Mouse (Mus musculus): ENCODE measurements around the gene Zfp334. TPM values are rescaled to one million over a fixed set of nuclear protein-coding genes. Genes with fewer than 3 reads are reported as not detected.

Zfp334 gene
- polyA plus RNA-seq, 1 experiment, result not detected

DNA sequence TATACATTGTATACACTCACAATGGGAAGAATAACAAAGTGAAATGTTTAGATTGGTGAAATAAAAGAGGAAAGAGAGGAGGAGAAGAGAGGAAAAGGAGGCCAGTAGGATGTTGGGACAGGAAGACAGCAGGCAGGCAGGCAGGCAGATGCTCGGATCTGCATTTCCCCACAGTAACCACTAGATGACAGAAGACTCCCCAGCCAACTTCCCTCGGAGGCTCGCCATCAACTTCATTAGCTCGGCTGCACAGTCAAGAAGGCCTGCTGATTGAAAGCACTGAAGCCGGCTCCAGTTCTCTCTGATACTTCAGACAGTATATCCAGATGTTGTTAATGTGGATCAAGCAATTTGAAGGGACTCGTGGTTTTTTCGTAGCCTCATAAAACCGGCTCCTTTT lies 3.5 kb upstream of the Zfp334 start:
- Histone ChIP-seq H3K27ac (ENCODE audit: insufficient read depth, low read depth, low read length) (peak overlapping the region; percentile 79), H3K4me3 (ENCODE audit: insufficient read depth, low read depth, low read length) (no peak overlapping the region), H3K4me1 (ENCODE audit: control insufficient read depth, insufficient read depth, low read length) (peaks cover 12% of the 10 kb centered on the region)
- 15% methylated on average over 8 of the region's 8 CpGs for WGBS
- no peak for TF ChIP-seq POLR2A (IDR thresholded peaks at IDR 0.05; ENCODE audit: insufficient read depth, low read depth, low read length)
- peak; percentile 73 for TF ChIP-seq CTCF (IDR thresholded peaks at IDR 0.05; ENCODE audit: insufficient read depth, low read depth, low read length)

DNA sequence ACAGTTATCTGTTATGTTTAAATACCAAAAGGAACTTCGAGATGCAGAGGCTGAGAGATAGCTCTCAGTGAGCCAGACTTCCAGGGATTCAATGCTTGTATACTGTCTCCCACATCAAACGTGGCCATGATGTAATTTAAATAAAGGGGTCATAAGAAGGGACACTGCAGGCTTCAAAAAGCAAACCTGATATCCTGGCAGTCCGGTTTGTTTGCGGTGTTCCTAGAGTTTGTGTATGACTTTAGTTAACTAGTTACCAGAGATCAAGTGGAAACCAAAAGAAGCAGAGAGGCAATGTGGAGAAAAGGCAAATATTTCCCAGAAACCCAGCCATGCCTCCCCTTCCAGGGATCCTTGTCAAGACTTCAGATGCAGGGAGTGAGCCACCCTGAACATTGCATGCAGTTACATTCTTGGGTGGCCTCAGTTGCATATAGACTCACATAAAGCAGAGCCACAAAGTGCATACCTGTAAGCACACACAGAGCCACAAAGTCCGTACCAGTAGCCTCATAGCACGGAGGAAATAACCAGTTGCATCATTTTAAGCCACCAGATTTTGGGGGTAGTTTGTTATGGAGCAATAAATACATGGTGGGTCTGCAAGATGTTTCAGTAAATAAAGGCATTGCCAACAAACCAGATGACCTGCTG lies 1.4 kb upstream of the Zfp334 start:
- Histone ChIP-seq H3K4me3 (ENCODE audit: insufficient read depth, low read depth, low read length) (no peak overlapping the region), H3K4me1 (ENCODE audit: control insufficient read depth, insufficient read depth, low read length) (peaks cover 9% of the 10 kb centered on the region), H3K27ac (ENCODE audit: insufficient read depth, low read depth, low read length) (no peak overlapping the region)
- 87% methylated on average over 6 of the region's 6 CpGs for WGBS
- TF ChIP-seq POLR2A (IDR thresholded peaks at IDR 0.05; ENCODE audit: insufficient read depth, low read depth, low read length) (no peak), CTCF (IDR thresholded peaks at IDR 0.05; ENCODE audit: insufficient read depth, low read depth, low read length) (no peak)

DNA sequence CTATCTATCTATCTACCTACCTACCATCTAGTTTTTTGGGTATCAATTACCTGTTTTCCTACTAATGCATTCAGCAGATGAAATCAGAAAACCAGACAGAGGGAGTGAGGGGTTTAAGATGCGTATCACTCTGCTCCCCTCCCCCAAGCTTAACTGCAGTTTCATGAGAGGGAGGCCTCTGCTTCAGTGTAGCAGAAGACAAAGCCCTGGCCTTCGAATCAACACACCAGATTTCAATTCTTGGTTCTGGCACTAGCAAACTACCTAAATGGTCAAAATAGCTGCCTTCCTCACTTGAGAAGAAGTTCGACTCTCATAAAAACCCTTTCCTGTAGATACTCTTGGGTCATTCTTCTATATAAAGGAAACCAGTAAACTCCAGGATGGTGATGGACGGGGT lies 689 bp downstream of the Zfp334 start:
- TF ChIP-seq CTCF (IDR thresholded peaks at IDR 0.05; ENCODE audit: insufficient read depth, low read depth, low read length) (no peak), POLR2A (IDR thresholded peaks at IDR 0.05; ENCODE audit: insufficient read depth, low read depth, low read length) (no peak)
- H3K4me3 ChIP-seq (ENCODE audit: insufficient read depth, low read depth, low read length), result peak overlapping the region; percentile 97
- H3K4me1 ChIP-seq (ENCODE audit: control insufficient read depth, insufficient read depth, low read length), result peaks cover 9% of the 10 kb centered on the region
- peak overlapping the region; percentile 56; the same call in 1 of the 2 replicates for H3K27ac ChIP-seq (ENCODE audit: insufficient read depth, low read depth, low read length)
- 7% methylated on average over 4 of the region's 4 CpGs for WGBS

DNA sequence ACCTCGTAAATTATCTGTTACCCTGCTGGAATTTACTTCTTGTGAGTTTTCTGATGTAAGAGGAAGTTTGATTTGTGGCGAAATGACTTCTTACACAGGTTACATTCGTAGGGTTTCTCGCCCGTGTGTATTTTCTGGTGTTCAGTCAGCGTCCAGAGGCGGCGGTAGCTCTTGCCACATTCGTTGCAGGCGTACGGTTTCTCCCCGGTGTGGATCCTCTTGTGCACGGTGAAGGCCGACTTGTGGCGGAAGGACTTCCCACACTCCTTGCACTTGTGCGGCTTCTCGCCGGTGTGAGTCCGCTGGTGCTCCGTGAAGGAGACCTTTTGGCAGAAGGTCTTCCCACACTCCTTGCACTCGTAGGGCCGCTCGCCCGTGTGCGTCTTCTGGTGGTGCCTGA lies 8.0 kb downstream of the Zfp334 start:
- Histone ChIP-seq H3K4me1 (ENCODE audit: control insufficient read depth, insufficient read depth, low read length) (peaks cover 10% of the 10 kb centered on the region; the same call in 1 of the 2 replicates), H3K4me3 (ENCODE audit: insufficient read depth, low read depth, low read length) (no peak overlapping the region), H3K27ac (ENCODE audit: insufficient read depth, low read depth, low read length) (no peak overlapping the region)
- 98% methylated on average over 25 of the region's 25 CpGs for WGBS
- TF ChIP-seq POLR2A (IDR thresholded peaks at IDR 0.05; ENCODE audit: insufficient read depth, low read depth, low read length) (no peak), CTCF (IDR thresholded peaks at IDR 0.05; ENCODE audit: insufficient read depth, low read depth, low read length) (no peak)

DNA sequence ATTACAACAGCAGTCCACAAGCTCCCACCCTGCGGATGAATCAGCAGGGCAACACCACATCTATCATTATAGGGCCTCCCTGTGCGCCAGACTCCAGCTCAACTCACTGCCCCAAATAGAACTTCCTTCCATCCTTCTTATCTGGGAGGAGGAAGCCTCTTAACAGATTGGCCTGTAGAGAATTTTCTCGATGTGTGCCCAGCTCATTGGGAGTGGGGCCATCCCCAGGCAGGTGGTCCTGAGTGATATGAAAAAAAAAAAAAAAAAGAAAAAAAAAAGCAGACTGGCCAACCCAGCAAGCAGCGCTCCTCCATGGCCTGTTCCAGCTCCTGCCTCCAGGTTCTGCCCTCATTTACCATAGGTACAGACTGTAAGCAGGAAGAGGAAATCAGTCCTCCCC lies 12.1 kb downstream of the Zfp334 start:
- H3K4me3 ChIP-seq (ENCODE audit: insufficient read depth, low read depth, low read length), result no peak overlapping the region
- H3K4me1 ChIP-seq (ENCODE audit: control insufficient read depth, insufficient read depth, low read length), result peaks cover 12% of the 10 kb centered on the region
- 57% methylated on average over 4 of the region's 4 CpGs for WGBS
- TF ChIP-seq POLR2A (IDR thresholded peaks at IDR 0.05; ENCODE audit: insufficient read depth, low read depth, low read length), result no peak
- no peak for TF ChIP-seq CTCF (IDR thresholded peaks at IDR 0.05; ENCODE audit: insufficient read depth, low read depth, low read length)
- H3K27ac ChIP-seq (ENCODE audit: insufficient read depth, low read depth, low read length), result no peak overlapping the region

DNA sequence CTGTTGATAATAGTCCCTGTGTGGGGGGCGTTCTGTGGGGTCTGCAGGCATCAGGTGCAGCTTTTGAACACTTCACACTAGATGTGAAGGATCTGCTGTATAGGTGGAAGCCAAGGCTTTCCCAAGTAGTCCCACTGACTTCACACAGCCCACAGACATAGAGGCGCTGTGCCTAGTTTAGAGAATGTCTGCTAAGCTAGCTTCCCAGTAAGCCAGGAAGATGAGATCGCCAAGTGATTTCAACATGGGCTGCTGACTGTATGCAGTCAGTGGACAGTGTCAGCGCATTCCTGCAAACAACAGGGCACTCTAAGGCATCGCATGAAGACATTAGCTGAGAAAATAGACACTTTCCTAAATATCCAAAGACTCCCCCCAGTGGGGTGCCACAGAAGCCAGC lies 12.6 kb downstream of the Zfp334 start:
- WGBS, result 76% methylated on average over 5 of the region's 5 CpGs
- H3K27ac ChIP-seq (ENCODE audit: insufficient read depth, low read depth, low read length), result no peak overlapping the region
- H3K4me1 ChIP-seq (ENCODE audit: control insufficient read depth, insufficient read depth, low read length), result peaks cover 12% of the 10 kb centered on the region
- no peak for TF ChIP-seq CTCF (IDR thresholded peaks at IDR 0.05; ENCODE audit: insufficient read depth, low read depth, low read length)
- TF ChIP-seq POLR2A (IDR thresholded peaks at IDR 0.05; ENCODE audit: insufficient read depth, low read depth, low read length), result no peak
- no peak overlapping the region for H3K4me3 ChIP-seq (ENCODE audit: insufficient read depth, low read depth, low read length)

DNA sequence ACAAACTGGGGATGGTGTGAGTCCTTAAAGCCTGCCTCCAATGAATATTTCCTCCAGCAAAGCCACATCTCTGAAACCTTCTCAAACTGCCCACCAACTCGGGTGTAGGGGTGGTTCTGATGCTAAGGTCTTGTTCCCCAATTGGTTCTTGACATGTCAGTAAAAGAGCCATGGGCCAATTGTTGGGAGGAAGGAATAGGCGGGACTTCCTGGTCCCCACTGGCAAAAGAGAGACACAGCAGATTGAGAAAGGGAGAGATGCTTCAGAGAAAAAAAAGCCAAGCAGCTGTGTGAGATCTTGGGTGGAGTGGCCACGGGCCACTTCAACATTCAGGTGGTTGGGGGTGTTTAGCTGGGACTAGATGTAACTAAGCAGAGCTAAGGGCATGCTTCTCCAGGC lies 17.0 kb downstream of the Zfp334 start:
- no peak for TF ChIP-seq POLR2A (IDR thresholded peaks at IDR 0.05; ENCODE audit: insufficient read depth, low read depth, low read length)
- TF ChIP-seq CTCF (IDR thresholded peaks at IDR 0.05; ENCODE audit: insufficient read depth, low read depth, low read length), result no peak
- no peak overlapping the region for H3K27ac ChIP-seq (ENCODE audit: insufficient read depth, low read depth, low read length)
- H3K4me3 ChIP-seq (ENCODE audit: insufficient read depth, low read depth, low read length), result no peak overlapping the region
- 34% methylated on average over 3 of the region's 3 CpGs for WGBS
- H3K4me1 ChIP-seq (ENCODE audit: control insufficient read depth, insufficient read depth, low read length), result peaks cover 19% of the 10 kb centered on the region

DNA sequence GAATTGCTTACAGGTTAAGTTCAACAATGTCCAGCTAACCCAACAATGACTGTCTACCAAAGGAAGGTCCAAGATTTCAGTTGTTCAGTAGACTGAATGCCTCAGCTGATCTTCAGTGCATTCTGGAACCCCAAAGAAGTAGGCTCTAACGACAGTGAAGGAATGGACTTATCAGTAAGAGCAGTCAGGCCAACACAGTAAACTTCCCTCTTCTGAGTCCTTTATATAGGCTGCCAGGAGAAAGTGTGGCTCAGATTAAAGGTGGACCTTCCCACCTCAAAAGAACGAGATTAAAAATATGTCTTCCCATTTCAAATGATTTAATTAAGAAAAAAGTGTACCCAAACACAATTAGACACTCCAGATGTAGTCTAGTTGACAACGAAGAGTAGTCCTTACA lies 17.7 kb downstream of the Zfp334 start:
- Histone ChIP-seq H3K4me3 (ENCODE audit: insufficient read depth, low read depth, low read length) (no peak overlapping the region), H3K4me1 (ENCODE audit: control insufficient read depth, insufficient read depth, low read length) (peaks cover 17% of the 10 kb centered on the region), H3K27ac (ENCODE audit: insufficient read depth, low read depth, low read length) (no peak overlapping the region)
- TF ChIP-seq POLR2A (IDR thresholded peaks at IDR 0.05; ENCODE audit: insufficient read depth, low read depth, low read length) (no peak), CTCF (IDR thresholded peaks at IDR 0.05; ENCODE audit: insufficient read depth, low read depth, low read length) (no peak)
- WGBS, result 71% methylated on average over 3 of the region's 3 CpGs

DNA sequence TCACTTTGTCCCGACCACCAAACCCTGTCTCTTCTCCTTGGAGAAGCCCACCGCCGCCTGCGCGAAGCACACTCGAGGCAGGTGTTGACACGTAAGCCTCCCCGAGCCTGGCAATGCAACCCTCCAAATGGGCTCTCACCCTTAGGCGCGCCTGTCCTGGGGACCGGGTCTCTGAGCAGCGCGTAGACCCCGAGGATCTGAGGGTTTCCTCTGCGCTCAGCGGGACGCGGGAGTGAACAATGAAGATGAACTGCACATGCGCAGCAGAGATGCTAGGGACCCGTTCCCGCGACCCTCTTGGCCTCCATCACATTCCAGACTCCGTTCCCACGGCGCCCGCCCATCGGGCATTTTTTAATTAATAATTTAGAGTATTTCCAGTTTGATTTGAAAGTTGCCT lies 19.6 kb downstream of the Zfp334 start, which contains the start of gene Zfp663:
Gene Zfp663, minus strand, starts transcription at position 234 of the 400 bp plus-strand sequence.
- H3K27ac ChIP-seq (ENCODE audit: insufficient read depth, low read depth, low read length), result no peak within 1 kb of the TSS
- under 1% methylated on average over 27 of the region's 27 CpGs for WGBS
- no peak for TF ChIP-seq POLR2A (IDR thresholded peaks at IDR 0.05; ENCODE audit: insufficient read depth, low read depth, low read length)
- TF ChIP-seq CTCF (IDR thresholded peaks at IDR 0.05; ENCODE audit: insufficient read depth, low read depth, low read length), result no peak

More for the DNA sequence above, 19.6 kb downstream of the Zfp334 start, which contains the start of gene Zfp663:
- Histone ChIP-seq H3K4me1 (ENCODE audit: control insufficient read depth, insufficient read depth, low read length) (peaks cover 14% of the 10 kb centered on the region), H3K4me3 (ENCODE audit: insufficient read depth, low read depth, low read length) (peak within 1 kb of the TSS; percentile 46)

All from olfactory bulb, adult 2 months (tissue).